Mouse (Mus musculus) lung, embryonic 14.5 days (tissue): Measurements from ENCODE around the gene Ssh2. TPM values are rescaled to one million over a fixed set of nuclear protein-coding genes. Genes with fewer than 3 reads are reported as not detected.
"Not testable (repeated sequence)": the region's sequence is repeated elsewhere in the genome, so short reads cannot be mapped to it uniquely, and the experiment has no call there.

Experiments
- ATAC-seq: fragments of 200-750 bp; cut with Nextera tagmentation; 2 replicates; pipeline ENCODE4 v1.8.0; 2017; ENCODE audit warnings: mild to moderate bottlenecking, moderate TSS enrichment, moderate library complexity; ENCODE audit not compliant: insufficient read depth
- DNase-seq: peaks from one replicate; pipeline ENCODE4 v3.0.0-alpha.2; 2015
- H3K27ac ChIP-seq: fragments of 300-500 bp; sonication (generic); 2 replicates; pipeline ENCODE4 v1.5.1; 2014; ENCODE audit warnings: low read depth, mild to moderate bottlenecking, moderate library complexity
- H3K27me3 ChIP-seq: fragments of 300-500 bp; sonication (generic); 2 replicates; pipeline ENCODE4 v1.6.1; 2014; ENCODE audit warnings: low read length, control low read depth; ENCODE audit not compliant: insufficient read depth
- H3K36me3 ChIP-seq: fragments of 300-500 bp; sonication (generic); 2 replicates; pipeline ENCODE4 v1.6.1; 2014; ENCODE audit warnings: control low read depth; ENCODE audit not compliant: insufficient read depth
- H3K4me1 ChIP-seq: fragments of 300-500 bp; sonication (generic); 2 replicates; pipeline ENCODE4 v1.6.1; 2014; ENCODE audit warnings: antibody characterized with exemption, control low read depth; ENCODE audit not compliant: insufficient read depth
- H3K4me2 ChIP-seq: fragments of 300-500 bp; sonication (generic); 2 replicates; pipeline ENCODE4 v1.6.1; 2014; ENCODE audit warnings: mild to moderate bottlenecking
- H3K4me3 ChIP-seq: fragments of 300-500 bp; sonication (generic); 2 replicates; pipeline ENCODE4 v1.5.1; 2014; ENCODE audit warnings: low read depth, low read length
- H3K9ac ChIP-seq: fragments of 300-500 bp; sonication (generic); 2 replicates; pipeline ENCODE4 v1.6.1; 2014
- H3K9me3 ChIP-seq: fragments of 300-500 bp; sonication (generic); 2 replicates; pipeline ENCODE4 v1.6.1; 2016; ENCODE audit warnings: low read depth, low read length, control low read depth
- CTCF ChIP-seq: IDR thresholded peaks from 2 replicates; pipeline ENCODE4 v1.5.1; 2016; ENCODE audit warnings: antibody characterized with exemption, low read depth
- WGBS: fragments of 180-500 bp; shearing (Covaris S2); extraction: QIAGEN DNeasy Blood & Tissue Kit; methylation state at CpG from one replicate; pipeline ENCODE4 v1.1.7; 2014; 5-methylcytosine and 5-hydroxymethylcytosine counted together
- polyA plus RNA-seq: library from polyadenylated mRNA; unstranded; fragments of >200 nt; fragmentation: Nextera tagmentation; extraction: Ambion mirVana; gene quantifications from 2 replicates; pipeline ENCODE4 v1.2.1, GENCODE M21; 2014

The Ssh2 gene
- polyA plus RNA-seq, 1 experiment from 2014 or later: 13.8 TPM

- ATAC-seq (no peak), DNase-seq (no peak)
- H3K27me3 ChIP-seq: no peaks in the 10 kb centered on the region
- 93% methylated on average over 2 of the region's 2 CpGs for WGBS
- no peak overlapping the region for H3K27ac ChIP-seq
- TF ChIP-seq CTCF: no peak
- H3K4me3 ChIP-seq: no peak overlapping the region
- H3K4me1 ChIP-seq: 0 out of 2 replicates have a peak, but pooled peaks cover 2% of the 10 kb centered on the region
- no peak overlapping the region for H3K4me2 ChIP-seq
- H3K9me3 ChIP-seq: no peaks in the 10 kb centered on the region
- H3K36me3 ChIP-seq: no peaks in the 10 kb centered on the region
- no peak overlapping the region for H3K9ac ChIP-seq
Observed at GRCm38 (mm10) chr11:77378622-77379021, 162.5 kb downstream of the Ssh2 start.

GRCm38 (mm10) chr11:77381174-77381573 lies 165.1 kb downstream of the Ssh2 start:
- TF ChIP-seq CTCF: no peak
- no peaks in the 10 kb centered on the region for H3K9me3 ChIP-seq
- no peak overlapping the region for H3K9ac ChIP-seq
- no peak overlapping the region for H3K4me2 ChIP-seq
- ATAC-seq (no peak), DNase-seq (peak; percentile 41)
- 0 out of 2 replicates have a peak, but pooled peaks cover 2% of the 10 kb centered on the region for H3K4me1 ChIP-seq
- no peak overlapping the region for H3K4me3 ChIP-seq
- H3K27me3 ChIP-seq: no peaks in the 10 kb centered on the region
- 61% methylated on average over 3 of the region's 3 CpGs for WGBS
- H3K36me3 ChIP-seq: no peaks in the 10 kb centered on the region
- peak overlapping the region; percentile 42; the same call in 1 of the 2 replicates for H3K27ac ChIP-seq

- Histone ChIP-seq H3K27ac (peak overlapping the region; percentile 37; the same call in 1 of the 2 replicates), H3K9me3 (no peaks in the 10 kb centered on the region), H3K4me2 (no peak overlapping the region), H3K4me1 (0 out of 2 replicates have a peak, but pooled peaks cover 2% of the 10 kb centered on the region), H3K9ac (no peak overlapping the region), H3K4me3 (no peak overlapping the region), H3K27me3 (no peaks in the 10 kb centered on the region), H3K36me3 (no peaks in the 10 kb centered on the region)
- ATAC-seq (no peak), DNase-seq (peak; percentile 12)
- TF ChIP-seq CTCF: no peak
- WGBS: 49% methylated on average over 3 of the region's 3 CpGs
Observed at GRCm38 (mm10) chr11:77384151-77384550, 168.1 kb downstream of the Ssh2 start.

- Histone ChIP-seq H3K36me3 (no peaks in the 10 kb centered on the region), H3K4me3 (no peak overlapping the region), H3K9me3 (no peaks in the 10 kb centered on the region), H3K9ac (no peak overlapping the region), H3K27me3 (no peaks in the 10 kb centered on the region), H3K4me2 (no peak overlapping the region), H3K4me1 (no peaks in the 10 kb centered on the region), H3K27ac (no peak overlapping the region)
- DNase-seq (peak; percentile 45), ATAC-seq (no peak)
- no peak for TF ChIP-seq CTCF
- WGBS: 38% methylated on average over 3 of the region's 3 CpGs
Observed at GRCm38 (mm10) chr11:77385706-77386690, 169.9 kb downstream of the Ssh2 start.

- not testable (repeated sequence) for ATAC-seq, DNase-seq, H3K27me3 ChIP-seq, H3K36me3 ChIP-seq, H3K4me1 ChIP-seq, H3K4me3 ChIP-seq, H3K4me2 ChIP-seq, H3K9me3 ChIP-seq, H3K9ac ChIP-seq, H3K27ac ChIP-seq
- TF ChIP-seq CTCF: 0 out of 2 replicates have a peak, but pooled peaks have one; percentile 1
- WGBS: 76% methylated on average over 3 of the region's 3 CpGs
Observed at GRCm38 (mm10) chr11:77388197-77388596, 172.1 kb downstream of the Ssh2 start.

- Histone ChIP-seq H3K36me3 (peaks cover 8% of the 10 kb centered on the region; the same call in 1 of the 2 replicates), H3K27ac (no peak overlapping the region), H3K9ac (no peak overlapping the region), H3K4me3 (no peak overlapping the region), H3K27me3 (no peaks in the 10 kb centered on the region), H3K9me3 (no peaks in the 10 kb centered on the region), H3K4me1 (no peaks in the 10 kb centered on the region), H3K4me2 (no peak overlapping the region)
- TF ChIP-seq CTCF: no peak
- ATAC-seq (no peak), DNase-seq (no peak)
- WGBS: 54% methylated on average over 2 of the region's 2 CpGs
Observed at GRCm38 (mm10) chr11:77395539-77395938, 179.5 kb downstream of the Ssh2 start.

GRCm38 (mm10) chr11:77402508-77402907 lies 186.4 kb downstream of the Ssh2 start:
- ATAC-seq (no peak), DNase-seq (no peak)
- H3K4me2 ChIP-seq: no peak overlapping the region
- no peaks in the 10 kb centered on the region for H3K9me3 ChIP-seq
- no peak overlapping the region for H3K9ac ChIP-seq
- H3K27me3 ChIP-seq: no peaks in the 10 kb centered on the region
- TF ChIP-seq CTCF: no peak
- no peak overlapping the region for H3K4me3 ChIP-seq
- no peak overlapping the region for H3K27ac ChIP-seq
- WGBS: 55% methylated on average over 2 of the region's 2 CpGs
- no peaks in the 10 kb centered on the region for H3K4me1 ChIP-seq
- no peaks in the 10 kb centered on the region for H3K36me3 ChIP-seq
